Mouse (Mus musculus) megakaryocyte, embryonic 14.5 days (primary cell): ENCODE data around the gene Hpd.

Source experiments
- FLI1 ChIP-seq: IDR thresholded peaks from 2 replicates; pipeline ENCODE4 v1.6.1; 2012; ENCODE audit warnings: low read length, inconsistent platforms, mixed read lengths
- GATA1 ChIP-seq: IDR thresholded peaks from 3 replicates; pipeline ENCODE4 v1.6.1; 2012; ENCODE audit warnings: mixed read lengths, low read length, inconsistent platforms, borderline replicate concordance

DNA sequence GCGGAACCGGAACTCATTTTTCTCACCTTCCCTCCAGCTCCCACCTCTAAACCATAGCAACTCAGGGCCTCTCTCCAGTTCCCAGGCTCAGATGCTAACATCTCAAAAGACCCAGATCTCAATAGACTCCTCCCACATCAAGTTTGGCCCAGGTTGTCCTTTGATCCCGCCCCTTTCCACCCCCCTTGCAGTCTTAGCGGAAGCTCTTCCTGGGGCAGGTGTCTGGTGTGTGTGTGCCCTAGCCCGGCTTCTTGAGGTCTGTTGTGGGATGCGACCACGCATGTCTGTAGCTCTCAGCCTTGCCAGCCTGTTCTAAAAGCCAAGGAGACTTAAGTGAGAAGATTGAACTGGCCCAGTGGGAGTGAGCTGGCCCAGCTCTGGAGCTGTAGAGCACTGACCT lies 31.9 kb downstream of the Hpd start:
- TF ChIP-seq FLI1 (no peak), GATA1 (no peak)
